Mouse (Mus musculus): ENCODE results near the gene Svs5. TPM values are rescaled to one million over a fixed set of nuclear protein-coding genes. Genes with fewer than 3 reads are reported as not detected.

The Svs5 gene
- polyA plus RNA-seq, 1 experiment from 2014 or later, result not detected

Small RNA genes within 50 kb of the gene (microRNA-seq; reads per million reads assigned to microRNA genes)
- not detected for gene Mir7678 (ENCODE audit: insufficient number of aligned reads)

Other genes starting within 250 kb of the Svs5 start
- gene Kcns1, start 161.6 kb upstream of the Svs5 start, polyA plus RNA-seq (2014; fragmentation: Nextera tagmentation; extraction: Ambion mirVana), result not detected in 2 replicates
- not detected in 2 replicates for gene Wfdc5, start 150.0 kb upstream of the Svs5 start, polyA plus RNA-seq (2014; fragmentation: Nextera tagmentation; extraction: Ambion mirVana)
- not detected in 2 replicates for gene Wfdc12, start 142.1 kb upstream of the Svs5 start, polyA plus RNA-seq (2014; fragmentation: Nextera tagmentation; extraction: Ambion mirVana)
- gene Wfdc15a, start 132.6 kb upstream of the Svs5 start, polyA plus RNA-seq (2014; fragmentation: Nextera tagmentation; extraction: Ambion mirVana), result not detected in 2 replicates
- gene Wfdc15b, start 111.1 kb upstream of the Svs5 start, polyA plus RNA-seq (2014; fragmentation: Nextera tagmentation; extraction: Ambion mirVana), result not detected in 2 replicates
- gene Svs2, start 94.3 kb upstream of the Svs5 start, polyA plus RNA-seq (2014; fragmentation: Nextera tagmentation; extraction: Ambion mirVana), result not detected in 2 replicates
- gene Svs3b, start 76.1 kb upstream of the Svs5 start, polyA plus RNA-seq (2014; fragmentation: Nextera tagmentation; extraction: Ambion mirVana), result not detected in 2 replicates
- gene Svs4, start 54.3 kb upstream of the Svs5 start, polyA plus RNA-seq (2014; fragmentation: Nextera tagmentation; extraction: Ambion mirVana), result not detected in 2 replicates
- not detected in 2 replicates for gene Svs3a, start 43.5 kb upstream of the Svs5 start, polyA plus RNA-seq (2014; fragmentation: Nextera tagmentation; extraction: Ambion mirVana)
- gene Svs6, start 16.0 kb upstream of the Svs5 start, polyA plus RNA-seq (2014; fragmentation: Nextera tagmentation; extraction: Ambion mirVana), result not detected in 2 replicates
- 0.31 and 0.32 TPM in 2 replicates for gene Slpi, start 56.4 kb downstream of the Svs5 start, polyA plus RNA-seq (2014; fragmentation: Nextera tagmentation; extraction: Ambion mirVana)
- gene Rbpjl, start 70.4 kb downstream of the Svs5 start, polyA plus RNA-seq (2014; fragmentation: Nextera tagmentation; extraction: Ambion mirVana), result not detected in 2 replicates
- gene Matn4, start 72.4 kb downstream of the Svs5 start, polyA plus RNA-seq (2014; fragmentation: Nextera tagmentation; extraction: Ambion mirVana), result not detected in 2 replicates
- 15.3 and 15.9 TPM in 2 replicates for gene Sdc4, start 111.1 kb downstream of the Svs5 start, polyA plus RNA-seq (2014; fragmentation: Nextera tagmentation; extraction: Ambion mirVana)
- 63.4 and 71.2 TPM in 2 replicates for gene Sys1, start 124.2 kb downstream of the Svs5 start, polyA plus RNA-seq (2014; fragmentation: Nextera tagmentation; extraction: Ambion mirVana)
- 3.2 and 7.3 TPM in 2 replicates for gene Gm20458, start 128.2 kb downstream of the Svs5 start, polyA plus RNA-seq (2014; fragmentation: Nextera tagmentation; extraction: Ambion mirVana)
- not detected in 2 replicates for gene Trp53tg5, start 141.0 kb downstream of the Svs5 start, polyA plus RNA-seq (2014; fragmentation: Nextera tagmentation; extraction: Ambion mirVana)
- gene Dbndd2, start 153.4 kb downstream of the Svs5 start, polyA plus RNA-seq (2014; fragmentation: Nextera tagmentation; extraction: Ambion mirVana), result 3.4 and 3.6 TPM in 2 replicates
- gene Pigt, start 164.8 kb downstream of the Svs5 start, polyA plus RNA-seq (2014; fragmentation: Nextera tagmentation; extraction: Ambion mirVana), result 51.3 and 60.3 TPM in 2 replicates
- gene Wfdc2, start 229.7 kb downstream of the Svs5 start, polyA plus RNA-seq (2014; fragmentation: Nextera tagmentation; extraction: Ambion mirVana), result 35.1 and 44.4 TPM in 2 replicates
- not detected in 2 replicates for gene Spint3, start 240.7 kb downstream of the Svs5 start, polyA plus RNA-seq (2014; fragmentation: Nextera tagmentation; extraction: Ambion mirVana)